Mouse (Mus musculus): ENCODE results near the gene Tkfc. TPM values are rescaled to one million over a fixed set of nuclear protein-coding genes. Genes with fewer than 3 reads are reported as not detected.
"Not testable (repeated sequence)": the region's sequence is repeated elsewhere in the genome, so short reads cannot be mapped to it uniquely, and the experiment has no call there.

Tkfc gene
- total RNA-seq, 2 experiments from 2014 or later: 13.3 to 14.0 TPM

DNA sequence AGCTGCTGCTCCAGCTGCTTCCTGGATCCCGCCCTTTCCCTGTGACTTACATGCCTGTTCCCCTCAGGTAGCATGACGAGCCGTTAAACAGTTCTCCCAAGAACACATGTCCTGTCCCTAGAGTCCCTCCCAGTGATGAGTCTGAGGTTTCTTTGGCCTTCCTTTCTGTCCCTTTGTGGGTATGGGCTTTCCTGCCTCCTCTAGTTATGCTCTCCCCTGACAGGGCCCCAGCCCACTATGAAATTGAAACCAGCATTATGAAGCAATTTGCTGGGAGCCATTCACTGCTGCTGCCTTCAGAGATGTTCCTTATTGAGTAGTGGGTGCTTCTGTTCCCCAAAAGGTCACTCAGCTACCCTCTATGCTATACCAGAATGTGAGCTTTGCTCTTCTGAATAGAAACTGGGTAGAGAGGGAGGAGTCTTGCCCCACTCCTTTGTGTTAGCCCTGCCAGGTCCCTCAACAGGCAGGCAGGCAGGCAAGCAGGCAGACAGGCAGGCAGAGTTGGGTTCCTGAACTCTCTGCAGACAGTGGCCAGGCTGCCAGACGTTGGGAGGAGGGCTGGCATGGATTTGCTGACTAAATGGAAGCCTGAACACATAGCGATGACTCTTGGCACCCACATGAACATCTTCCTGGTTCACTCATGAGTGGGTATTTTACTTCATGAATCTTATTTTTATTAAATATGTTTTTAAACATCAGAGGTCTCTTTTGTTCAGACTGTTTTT is 16.2 kb downstream of the Tkfc start:
- DNase-seq (ENCODE audit: low spot score in 2 of 2): no peak

DNA sequence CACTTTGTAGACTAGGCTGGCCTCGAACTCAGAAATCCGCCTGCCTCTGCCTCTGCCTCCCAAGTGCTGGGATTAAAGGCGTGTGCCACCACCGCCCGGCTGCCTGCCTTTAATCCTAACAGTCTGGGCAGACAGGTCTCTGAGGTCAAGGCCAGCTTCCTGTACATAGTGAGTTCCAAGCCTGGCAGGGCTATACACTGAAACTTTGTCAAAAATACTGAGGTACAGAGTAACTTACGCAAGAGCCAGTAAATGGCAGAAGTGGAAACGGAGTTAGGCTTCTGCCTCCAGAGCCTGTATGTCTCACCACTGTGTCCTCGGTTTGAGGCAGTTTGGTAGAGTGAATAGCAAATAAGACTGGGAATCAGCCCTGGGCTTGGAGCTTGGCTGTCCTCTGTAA is 18.2 kb downstream of the Tkfc start:
- DNase-seq (ENCODE audit: low spot score in 2 of 2): no peak

DNA sequence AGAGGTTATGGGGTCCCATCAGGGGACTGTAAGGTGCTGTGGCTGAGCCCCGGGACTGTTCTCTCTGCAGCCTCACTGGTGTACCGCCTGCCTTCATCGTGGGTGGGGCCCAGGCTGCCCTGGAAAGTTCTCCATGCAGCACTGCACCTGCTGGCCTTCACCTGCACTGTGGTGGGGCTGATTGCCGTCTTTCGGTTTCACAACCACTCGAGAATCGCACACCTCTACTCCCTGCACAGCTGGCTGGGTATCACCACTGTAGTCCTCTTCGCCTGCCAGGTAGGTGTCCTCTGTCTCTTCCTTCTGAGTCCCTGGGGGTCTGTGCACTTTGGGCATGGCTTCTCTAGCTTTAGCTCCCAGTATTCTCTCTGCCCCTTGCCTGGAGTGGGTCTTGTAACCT is 20.3 kb downstream of the Tkfc start:
- no peak for DNase-seq (ENCODE audit: low spot score in 2 of 2)

DNA sequence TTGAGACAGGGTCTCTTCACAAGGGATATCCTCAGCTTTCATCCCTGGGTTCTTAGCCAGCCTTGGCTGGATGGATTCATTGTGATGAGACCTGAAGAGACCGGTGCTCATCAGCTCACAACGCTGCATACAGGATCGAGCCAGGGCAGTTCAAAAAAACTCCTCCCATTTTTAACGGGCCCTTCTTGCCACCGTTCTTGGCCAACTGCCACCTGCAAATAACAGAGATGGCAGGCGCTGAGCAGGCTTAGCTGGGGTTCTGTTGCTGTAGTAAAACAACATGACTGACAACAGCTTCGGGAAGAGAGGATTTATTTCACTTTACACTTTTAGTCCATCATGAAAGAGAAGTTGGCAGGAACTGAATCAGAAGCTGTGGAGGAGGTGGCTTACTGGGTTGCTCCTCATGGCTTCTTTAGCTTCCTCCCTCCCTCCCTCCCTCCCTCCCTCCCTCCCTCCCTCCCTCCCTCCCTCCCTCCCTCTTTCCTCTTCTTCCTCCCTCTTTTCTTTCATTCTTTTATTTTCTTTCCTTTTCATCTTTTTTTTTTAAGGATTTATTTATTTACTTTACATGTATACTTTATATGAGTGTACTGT is 21.8 kb downstream of the Tkfc start:
- DNase-seq (ENCODE audit: low spot score in 2 of 2): no peak

DNA sequence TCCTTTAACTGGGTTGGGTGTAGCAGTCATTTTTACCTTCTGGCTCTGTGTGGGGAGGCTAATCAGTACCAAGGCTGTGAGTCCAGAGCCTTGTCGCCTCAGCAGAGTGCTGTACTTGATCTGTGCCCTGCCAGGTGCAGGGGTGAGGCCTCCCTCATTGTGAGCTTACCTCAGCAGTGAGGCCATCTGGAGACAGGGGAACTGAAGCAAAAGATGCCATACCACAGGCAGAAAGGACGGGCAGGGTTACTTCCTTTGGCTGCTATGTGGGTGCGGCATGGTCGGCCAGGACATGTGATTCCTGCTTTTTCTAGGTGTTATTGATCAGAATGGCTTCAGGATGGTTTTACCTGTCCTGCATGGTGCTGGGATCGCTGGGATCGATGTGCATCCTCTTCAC is 23.5 kb downstream of the Tkfc start:
- DNase-seq (ENCODE audit: low spot score in 2 of 2): no peak

DNA sequence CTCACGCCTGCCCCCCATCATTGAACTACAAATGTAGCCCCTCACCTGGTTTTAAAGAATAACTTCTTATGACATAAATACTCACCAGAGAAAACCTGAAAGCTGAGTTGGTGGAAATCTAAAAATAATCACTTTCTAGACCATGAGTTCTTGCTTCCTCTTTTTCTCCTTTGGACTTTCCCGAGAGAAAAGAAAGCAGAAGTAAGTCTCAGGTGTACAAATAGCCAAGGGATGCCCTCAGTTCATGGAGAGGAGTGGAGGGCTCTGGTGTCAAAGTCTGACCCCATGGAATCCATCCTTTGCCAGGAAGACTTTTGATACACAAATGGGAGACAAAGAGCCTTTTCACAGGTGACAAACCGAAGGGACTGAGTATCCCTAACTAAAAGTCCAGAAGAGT is 24.7 kb downstream of the Tkfc start:
- no peak for DNase-seq (ENCODE audit: low spot score in 2 of 2)

DNA sequence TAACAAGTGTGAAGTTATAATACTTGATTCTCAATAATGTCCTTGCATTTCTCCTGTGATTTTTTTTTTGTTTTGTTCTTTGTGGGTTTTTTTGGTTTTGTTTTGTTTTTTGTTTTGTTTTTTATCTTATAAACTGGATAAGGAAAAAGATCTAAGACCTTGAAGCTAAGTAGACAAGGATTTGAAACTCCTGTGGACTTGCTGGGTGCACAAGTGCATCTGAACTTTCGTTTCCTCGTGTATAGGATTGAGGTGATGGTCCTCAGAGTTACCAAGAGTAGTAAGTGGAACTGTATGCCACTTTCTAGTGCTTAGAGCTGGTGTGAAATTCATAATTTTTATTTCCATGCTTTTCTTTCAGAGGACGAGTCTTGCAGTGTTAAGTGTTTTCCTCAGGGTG is 25.4 kb downstream of the Tkfc start:
- DNase-seq (ENCODE audit: low spot score in 2 of 2): no peak

DNA sequence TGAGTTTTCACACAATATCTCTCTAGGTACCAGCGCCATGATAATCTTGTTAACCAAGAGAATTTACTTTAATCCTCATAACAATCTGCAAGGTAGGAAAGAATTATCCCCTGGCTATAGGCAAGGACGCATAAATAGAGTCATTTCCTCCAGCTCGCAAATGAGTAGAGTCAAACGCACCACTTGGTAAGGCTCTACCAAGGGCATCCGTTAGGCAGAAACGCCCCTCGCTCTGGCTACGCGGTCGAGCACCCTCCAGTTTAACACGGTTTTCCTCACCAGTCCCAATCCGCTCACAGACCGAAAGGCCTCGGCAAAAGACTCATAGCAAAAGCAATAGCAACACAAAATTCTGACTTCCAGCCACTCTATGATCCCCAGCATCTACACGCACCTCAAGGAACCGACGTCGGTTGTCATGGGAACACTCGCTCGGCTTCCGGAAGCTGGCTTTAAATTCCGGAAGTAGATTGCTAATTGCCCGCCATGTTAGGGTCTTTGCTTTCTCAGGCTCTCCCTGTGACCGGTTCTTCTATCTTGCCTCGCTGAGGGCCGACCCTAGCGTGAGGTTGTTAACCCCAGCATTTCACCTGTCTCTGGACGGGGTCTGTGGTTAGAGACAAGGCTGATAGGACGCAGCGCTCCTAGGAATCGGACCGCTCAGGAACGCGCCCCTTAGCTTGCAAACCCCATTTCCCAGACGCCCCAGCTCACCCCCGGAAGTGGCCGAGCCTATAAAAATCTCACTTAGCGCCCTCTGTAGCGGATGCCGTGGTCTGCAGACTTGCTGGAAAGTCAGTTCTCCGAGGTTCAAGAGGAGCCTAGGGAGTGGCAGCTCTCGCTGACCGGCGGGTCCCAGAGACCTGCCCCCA is 28.5 kb downstream of the Tkfc start, which contains the start of the genes Cyb561a3 and Tmem138:
TSS of gene Cyb561a3 (plus strand) at position 483 of the 872 bp plus-strand sequence.
TSS of gene Tmem138 (minus strand) at position 673 of the 872 bp plus-strand sequence.
- DNase-seq (ENCODE audit: low spot score in 2 of 2): peak; percentile 71 to 90

DNA sequence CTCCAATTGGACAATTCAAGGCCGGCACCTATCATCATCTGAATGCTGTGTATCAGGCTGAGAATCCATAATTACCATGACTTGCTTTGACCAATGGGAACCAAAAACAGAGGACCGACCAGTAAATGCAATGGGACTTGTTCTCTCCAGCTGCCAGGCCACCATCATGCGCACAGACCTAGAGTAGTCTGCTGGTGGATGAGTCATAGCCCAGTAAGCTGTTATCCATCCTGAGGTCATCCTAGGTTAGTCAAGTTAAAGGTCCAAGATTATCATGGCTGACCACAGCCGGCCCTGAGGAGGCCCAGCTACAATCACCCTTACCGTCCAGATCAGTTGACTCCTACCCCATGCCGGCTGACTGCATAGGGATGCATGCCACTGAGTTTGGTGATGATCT is 35.8 kb downstream of the Tkfc start:
- DNase-seq (ENCODE audit: low spot score in 2 of 2): no peak

DNA sequence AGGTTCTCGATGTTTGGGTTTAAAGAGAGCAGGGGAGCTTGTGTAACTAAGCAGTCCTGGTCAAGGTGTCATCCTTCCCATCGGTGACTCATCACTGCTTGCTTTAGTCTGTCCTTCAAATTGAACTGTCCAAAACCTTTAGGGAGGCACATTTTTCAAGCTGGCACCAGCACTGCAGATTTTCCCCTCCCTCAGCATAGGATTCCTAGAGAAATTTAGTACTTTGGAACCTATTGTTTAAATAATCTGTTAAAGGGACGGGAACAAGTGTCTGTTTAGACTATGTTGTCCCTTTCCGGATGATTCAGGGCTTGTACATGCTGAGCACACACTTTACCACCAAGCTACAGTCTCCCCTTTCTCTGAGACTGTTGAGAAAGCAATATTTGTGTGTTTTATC is 40.2 kb downstream of the Tkfc start:
- DNase-seq (ENCODE audit: low spot score in 2 of 2): no peak

DNA sequence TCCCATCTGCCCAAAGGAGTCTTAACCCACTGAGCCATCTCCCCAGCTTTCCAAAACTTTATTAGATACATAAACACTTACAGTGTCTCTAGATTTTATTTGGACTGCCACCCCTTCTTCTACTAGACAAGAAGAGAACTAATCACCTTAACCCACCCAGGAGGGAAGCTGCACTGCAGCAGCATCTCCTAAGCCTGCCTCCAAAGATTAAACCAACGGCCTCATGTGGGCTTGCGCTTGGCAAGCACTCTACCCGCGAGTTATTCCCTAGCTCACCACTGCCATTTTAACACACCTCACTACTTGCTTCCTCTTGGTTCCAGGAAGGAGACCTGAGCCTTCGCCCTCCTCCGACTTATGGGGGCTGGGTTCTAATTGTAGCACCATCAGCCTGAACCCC is 41.2 kb downstream of the Tkfc start:
- no peak for DNase-seq (ENCODE audit: low spot score in 2 of 2)

DNA sequence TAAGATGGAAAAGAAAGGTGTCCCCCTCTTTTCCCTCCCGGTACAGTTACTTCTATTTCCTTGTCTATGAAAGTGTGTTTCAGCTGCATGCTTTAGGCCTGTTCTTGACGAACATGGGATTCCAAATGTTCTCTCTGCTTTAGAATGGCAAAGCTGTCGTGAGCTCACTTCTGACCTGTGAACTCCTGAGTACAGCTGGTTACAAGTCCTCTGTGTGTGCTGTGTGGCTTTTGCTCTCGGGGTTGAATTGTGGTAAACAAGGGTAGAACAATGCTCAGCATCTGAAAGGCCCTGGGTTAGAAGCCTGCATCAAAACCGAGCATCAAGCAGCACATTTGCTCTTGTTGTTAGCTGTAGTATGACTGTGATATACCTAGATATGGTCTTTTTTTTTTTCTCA is 43.1 kb downstream of the Tkfc start:
- no peak for DNase-seq (ENCODE audit: low spot score in 2 of 2)

DNA sequence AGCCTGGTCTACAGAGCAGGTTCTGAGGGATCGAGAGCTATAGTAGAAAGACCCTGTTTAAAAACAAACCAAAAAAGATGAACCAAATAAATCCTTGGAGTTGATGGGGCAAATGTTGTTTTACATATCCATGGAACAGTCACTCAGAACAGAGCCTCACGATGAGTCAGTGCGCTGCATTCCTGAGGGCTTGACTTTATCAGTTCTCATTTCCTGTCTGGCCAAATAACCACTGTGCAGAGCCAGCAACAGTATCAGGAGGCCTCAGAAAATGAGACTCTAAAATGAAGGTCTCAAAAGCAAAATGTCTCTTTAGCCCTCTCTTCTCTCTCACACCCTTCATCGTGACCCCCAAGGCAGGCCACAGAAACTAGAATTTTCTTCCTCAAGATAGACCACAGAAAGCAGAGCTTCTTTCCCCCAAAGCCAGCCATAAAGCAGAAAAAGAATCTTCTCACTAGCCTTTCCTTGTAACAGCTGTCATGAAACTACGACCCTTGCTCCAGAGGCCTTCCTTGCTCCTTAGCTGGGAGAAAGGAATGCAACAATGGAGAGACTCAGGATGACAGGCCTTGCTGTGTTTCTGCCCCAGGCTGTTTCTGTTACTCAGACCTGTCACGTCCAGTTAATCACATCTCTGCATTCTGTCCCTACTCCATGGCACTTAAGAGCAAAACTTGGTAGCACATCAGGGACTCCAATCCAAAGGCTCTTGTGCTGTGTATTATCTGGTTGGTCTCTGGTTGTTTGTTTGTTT is 43.7 kb downstream of the Tkfc start:
- no peak for DNase-seq (ENCODE audit: low spot score in 2 of 2)

DNA sequence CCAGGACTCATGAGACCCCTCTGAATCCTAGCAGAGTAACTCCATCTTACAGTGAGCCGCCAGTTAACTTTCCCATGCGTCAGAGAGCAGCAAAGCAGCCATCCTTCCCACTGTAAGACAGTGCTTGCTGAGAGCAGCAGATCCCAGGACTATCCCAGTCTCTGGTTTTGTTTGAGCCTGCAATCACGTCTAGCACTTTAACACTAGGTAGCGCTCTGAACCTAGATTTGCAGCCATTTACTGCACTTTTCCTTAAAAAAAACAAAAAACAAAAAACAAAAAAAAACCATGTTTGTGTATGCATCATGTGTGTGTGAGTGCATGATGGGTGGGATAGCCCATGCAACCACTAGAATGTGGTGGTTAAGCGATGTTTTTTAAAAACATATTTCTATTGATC is 45.3 kb downstream of the Tkfc start:
- no peak for DNase-seq (ENCODE audit: low spot score in 2 of 2)

DNA sequence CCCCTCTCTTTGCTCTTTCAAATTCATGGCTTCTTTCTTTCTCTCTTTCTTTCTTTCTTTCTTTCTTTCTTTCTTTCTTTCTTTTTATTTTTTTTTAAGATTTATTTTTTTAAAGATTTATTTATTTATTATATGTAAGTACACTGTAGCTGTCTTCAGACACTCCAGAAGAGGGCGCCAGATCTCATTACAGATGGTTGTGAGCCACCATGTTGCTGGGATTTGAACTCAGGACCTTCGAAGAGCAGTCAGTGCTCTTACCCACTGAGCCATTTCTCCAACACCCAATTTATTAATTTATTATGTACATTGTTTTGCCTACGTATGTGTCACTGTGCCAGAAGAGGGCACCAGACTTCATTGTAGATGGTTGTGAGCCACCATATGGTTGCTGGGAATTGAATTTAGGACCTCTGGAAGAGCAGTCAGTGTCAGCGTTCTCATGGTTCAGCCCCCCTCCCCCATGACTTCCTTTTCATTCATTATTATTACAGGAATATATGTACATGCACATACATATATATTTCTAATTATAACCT is 47.5 kb downstream of the Tkfc start:
- not testable (repeated sequence) for DNase-seq (ENCODE audit: low spot score in 2 of 2)

DNA sequence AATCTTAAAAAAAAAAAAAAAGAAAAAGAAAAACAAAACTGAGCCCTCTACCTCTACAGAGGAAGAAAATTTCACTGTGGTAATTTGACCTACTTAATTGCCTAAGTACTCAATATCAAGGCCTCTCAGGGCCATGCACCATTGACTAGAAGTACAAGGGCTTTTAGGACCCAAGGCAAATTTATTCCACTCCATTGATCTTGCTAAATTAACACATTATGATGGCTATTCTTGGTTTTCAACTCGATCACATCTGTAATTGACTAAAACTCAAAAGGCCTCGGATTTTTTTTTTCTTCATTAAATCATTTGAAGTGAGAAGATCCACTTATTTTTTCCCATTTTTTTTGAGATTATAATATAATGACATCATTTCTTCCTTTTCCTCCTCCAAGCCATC is 48.0 kb downstream of the Tkfc start:
- DNase-seq (ENCODE audit: low spot score in 2 of 2): no peak

DNA sequence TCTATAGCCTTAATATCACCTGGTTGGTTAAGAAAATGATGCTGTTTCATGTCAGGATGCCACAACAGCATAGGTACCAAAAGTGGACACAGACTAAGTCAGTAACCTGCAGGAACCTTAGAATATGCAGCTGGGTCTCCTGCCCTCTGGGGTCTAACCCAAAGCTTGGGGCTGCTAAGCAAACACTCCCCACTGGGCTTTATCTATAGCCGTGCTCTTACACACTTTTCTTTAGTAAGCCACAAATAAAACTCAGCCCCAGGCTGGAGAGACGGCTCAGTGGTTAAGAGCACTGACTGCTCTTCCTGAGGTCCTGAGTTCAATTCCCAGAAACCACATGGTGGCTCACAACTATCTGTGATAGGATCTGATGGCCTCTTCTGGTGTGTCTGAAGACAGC is 48.5 kb downstream of the Tkfc start:
- no peak for DNase-seq (ENCODE audit: low spot score in 2 of 2)

DNA sequence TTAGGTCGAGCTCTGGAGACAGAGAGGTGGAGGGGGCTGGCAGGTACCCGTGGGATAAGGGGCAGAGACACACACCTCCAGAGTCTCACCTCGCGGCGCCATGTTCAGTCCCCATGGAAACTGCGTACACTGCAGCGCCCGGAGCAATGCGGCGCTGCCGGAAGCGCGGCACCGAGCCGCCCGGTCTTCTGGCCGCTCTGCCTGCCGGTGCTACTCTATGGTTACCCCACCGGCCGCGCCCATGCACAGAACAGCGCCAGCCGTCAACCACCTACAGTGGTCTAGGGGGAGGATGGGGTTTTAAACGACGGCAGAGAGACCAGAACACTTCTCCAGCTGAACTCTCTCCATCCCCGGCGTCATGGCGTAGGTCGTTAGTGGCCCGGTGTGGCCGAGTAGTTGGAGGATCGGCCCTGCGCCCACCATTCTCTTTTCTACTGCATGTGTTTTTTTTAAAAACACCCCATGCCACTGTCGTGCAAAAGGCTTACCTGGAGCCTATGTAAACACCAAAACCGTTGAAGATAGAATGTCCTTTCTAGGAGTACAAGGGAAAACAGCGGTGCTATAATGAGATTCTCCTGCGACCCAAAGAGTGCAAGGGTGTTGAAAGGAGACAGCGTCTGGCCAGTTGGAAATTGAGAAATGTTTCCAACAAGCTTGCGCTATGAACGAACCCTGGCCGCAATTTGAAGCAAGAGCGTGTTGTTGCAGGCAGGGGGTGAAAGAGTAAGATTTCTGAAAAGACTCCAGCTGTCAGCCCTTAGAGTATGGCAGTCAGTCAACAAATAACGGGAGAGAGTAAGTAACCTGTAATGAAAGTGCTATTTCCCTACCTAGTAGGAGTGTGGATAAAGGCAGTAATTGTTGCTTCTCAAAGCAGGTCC is 49.6 kb downstream of the Tkfc start, which contains the start of gene Tmem216:
TSS of gene Tmem216 (minus strand) at position 615 of the 887 bp plus-strand sequence.
- peak; percentile 63 to 76 for DNase-seq (ENCODE audit: low spot score in 2 of 2)

DNA sequence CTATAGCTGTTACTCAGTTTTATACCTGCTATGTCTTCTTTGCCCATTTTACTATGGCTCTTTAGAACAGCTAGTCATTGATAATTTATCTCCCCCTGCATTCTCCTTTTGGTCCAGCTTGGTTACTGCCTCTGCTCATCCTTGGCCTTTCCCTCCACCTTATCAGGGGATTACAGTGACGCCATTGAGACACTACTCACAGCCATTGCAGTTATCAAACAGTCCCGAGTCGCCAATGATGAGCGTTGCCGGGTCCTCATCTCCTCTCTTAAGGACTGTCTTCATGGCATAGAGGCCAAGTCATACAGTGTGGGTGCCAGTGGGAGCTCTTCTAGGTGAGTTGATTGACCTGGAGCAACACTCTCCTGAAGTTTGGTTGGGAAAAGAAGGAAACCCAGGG is 66.0 kb downstream of the Tkfc start:
- no peak for DNase-seq (ENCODE audit: low spot score in 2 of 2)
